Comparison of ENCODE assay signal across 28 mouse cellular contexts in the genomic region with DNA sequence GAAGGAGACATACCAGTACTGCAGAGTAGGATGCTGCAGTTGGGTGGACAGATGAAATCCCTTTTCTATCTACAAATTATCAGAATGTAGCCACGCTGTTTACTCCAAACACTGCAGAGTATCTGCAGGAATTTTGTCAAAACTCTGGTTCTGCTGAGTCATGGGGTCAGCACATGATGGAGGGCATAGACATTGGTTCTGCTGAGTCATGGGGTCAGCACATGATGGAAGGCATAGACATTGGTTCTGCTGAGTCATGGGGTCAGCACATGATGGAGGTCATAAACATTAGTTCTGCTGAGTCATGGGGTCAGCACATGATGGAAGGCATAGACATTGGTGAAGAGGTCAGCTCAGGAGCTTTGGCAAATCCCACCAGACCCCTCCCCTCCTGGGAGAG. TPM values are rescaled to one million over a fixed set of nuclear protein-coding genes. Genes with fewer than 3 reads are reported as not detected.
A peak's percentile ranks its signal among the peaks of the same experiment; 100 is the strongest.
DNase-seq lines count a peak whose midpoint lies in the region; ATAC-seq and TF ChIP-seq lines count a peak whose summit lies in the region.
"Had no signal": no experiment of that assay in that cellular context is flagged by ENCODE, and none has a peak within 500 bp of the region (broad histone marks: within the 10 kb centered on the region; RNA-seq: fewer than 3 reads in every experiment).

No protein-coding gene starts in this region.

- no peaks in the 10 kb centered on the region for H3K27me3 ChIP-seq in kidney, adult 2 months (replicated peaks; ENCODE audit: control insufficient read depth, insufficient read depth, low read length)
- H3K27me3 ChIP-seq in kidney, embryonic 16.5 days (ENCODE audit: insufficient read depth, low read length), result no peaks in the 10 kb centered on the region
- peaks cover 28% of the 10 kb centered on the region for H3K27me3 ChIP-seq in CH12.LX (replicated peaks)

- no peak overlapping the region for H3K27ac ChIP-seq in kidney, adult 2 months (ENCODE audit: insufficient read depth, low read depth, low read length)
- H3K27ac ChIP-seq in kidney, embryonic 16.5 days (ENCODE audit: low read length), result no peak overlapping the region
- no peak overlapping the region for H3K27ac ChIP-seq in CH12.LX (ENCODE audit: insufficient read depth, low read depth)
- H3K27ac ChIP-seq: embryonic facial prominence, embryonic 10.5 days; forebrain, embryonic 10.5 days; hindbrain, postnatal 0 days; midbrain, embryonic 10.5 days; neural tube, embryonic 13.5 days had no signal

- no peak overlapping the region for H3K4me3 ChIP-seq in kidney, adult 2 months (ENCODE audit: insufficient read depth, low read depth, low read length)
- no peak overlapping the region for H3K4me3 ChIP-seq in kidney, embryonic 16.5 days (ENCODE audit: low read length)
- H3K4me3 ChIP-seq in CH12.LX (replicated peaks in 1 of 3; ENCODE audit: low read depth in 2 of 3, low read length in 2 of 3, poor library complexity in 1 of 3), result no peak overlapping the region
- H3K4me3 ChIP-seq: embryonic facial prominence, embryonic 10.5 days; forebrain, embryonic 10.5 days; midbrain, embryonic 10.5 days; myocyte; neural tube, embryonic 13.5 days had no signal

- peak; percentile 1 for DNase-seq in kidney, adult 2 months
- peak; percentile 43 for DNase-seq in 416B (ENCODE audit: low read depth)
- DNase-seq in CH12.LX (ENCODE audit: extremely low read depth), result no peak
- peak; percentile 21 for DNase-seq in ZHBTc4 (ENCODE audit: low read depth, low spot score)
- no peak for DNase-seq in retina, embryonic 14.5 days (ENCODE audit: low spot score)
- DNase-seq in thymus, postnatal 0 days (ENCODE audit: low spot score), result no peak
- DNase-seq: adrenal gland, adult 2 months; cerebellum, adult 11-12 months; cerebellum, postnatal 10 days; gastrocnemius, postnatal 14 days; kidney, adult 18-20 months; kidney, postnatal 14 days; thymus, postnatal 25 days had no signal

- H3K9me3 ChIP-seq in kidney, embryonic 16.5 days (ENCODE audit: low read length), result peaks cover 26% of the 10 kb centered on the region
- H3K9me3 ChIP-seq in CH12.LX (replicated peaks; ENCODE audit: low read length), result peaks cover 35% of the 10 kb centered on the region

- TF ChIP-seq RAD21 in CH12.LX (IDR thresholded peaks at IDR 0.05; ENCODE audit: low read depth, low read length), result no peak

- WGBS in kidney, adult 2 months, result 81% methylated on average over 1 of the region's 1 CpGs
- 84% methylated on average over 1 of the region's 1 CpGs for WGBS in kidney, embryonic 16.5 days

- no peaks in the 10 kb centered on the region for H3K36me3 ChIP-seq in kidney, adult 2 months (ENCODE audit: control insufficient read depth, insufficient read depth, low read length)
- H3K36me3 ChIP-seq in kidney, embryonic 16.5 days (ENCODE audit: insufficient read depth, low read length), result no peaks in the 10 kb centered on the region
- H3K36me3 ChIP-seq in CH12.LX (replicated peaks in 1 of 2; ENCODE audit: control insufficient read depth in 1 of 2, insufficient read depth in 1 of 2, low read length in 1 of 2), result no peaks in the 10 kb centered on the region
- H3K36me3 ChIP-seq: embryonic facial prominence, embryonic 10.5 days; forebrain, embryonic 10.5 days; midbrain, embryonic 10.5 days; neural tube, embryonic 13.5 days had no signal

- TF ChIP-seq POLR2A in kidney, adult 2 months (IDR thresholded peaks at IDR 0.05; ENCODE audit: low read depth, low read length), result no peak
- TF ChIP-seq POLR2A in CH12.LX (IDR thresholded peaks at IDR 0.05; ENCODE audit: low read depth, low read length), result no peak

- no peak for ATAC-seq in kidney, embryonic 16.5 days (ENCODE audit: low FRiP score, low TSS enrichment)
- ATAC-seq: forebrain, embryonic 16.5 days; hindbrain, postnatal 0 days; lung, postnatal 0 days; midbrain, embryonic 16.5 days had no signal

- in situ Hi-C loops in CH12.LX (cut with MboI; ENCODE audit: low pct_ligation_motif_present, low pct_unique_long_range_greater_than_20kb, low sequenced_read_pairs), result loop anchor here (5.0 kb wide), 1 partner anchor 75 kb away; a partner anchor contains a TSS

- no peak for TF ChIP-seq CTCF in kidney, adult 2 months (conservative IDR thresholded peaks at IDR 0.05; ENCODE audit: insufficient read depth, insufficient read length, low read depth, low read length)
- no peak for TF ChIP-seq CTCF in CH12.LX (conservative IDR thresholded peaks at IDR 0.05 in 1 of 2, IDR thresholded peaks at IDR 0.05 in 1 of 2; ENCODE audit: low read depth in 2 of 2, low read length in 2 of 2)

- no peaks in the 10 kb centered on the region for H3K79me2 ChIP-seq in CH12.LX (replicated peaks; ENCODE audit: control insufficient read depth, extremely low read depth, insufficient read depth, poor library complexity, severe bottlenecking)

- dilution Hi-C loops in CH12.LX (cut with MboI; ENCODE audit: extremely low pct_ligation_motif_present, extremely low pct_unique_long_range_greater_than_20kb, low sequenced_read_pairs), result no loop called here

- no peak overlapping the region for H3K9ac ChIP-seq in kidney, embryonic 16.5 days (replicated peaks; ENCODE audit: low read length)
- no peak overlapping the region for H3K9ac ChIP-seq in CH12.LX (ENCODE audit: insufficient read depth, low read depth)
- H3K9ac ChIP-seq: neural tube, embryonic 13.5 days had no signal

- TF ChIP-seq EP300 in CH12.LX (IDR thresholded peaks at IDR 0.05; ENCODE audit: low read length), result no peak

- no peaks in the 10 kb centered on the region for H3K4me1 ChIP-seq in kidney, adult 2 months (ENCODE audit: control insufficient read depth, insufficient read depth, low read length)
- H3K4me1 ChIP-seq in kidney, embryonic 16.5 days (ENCODE audit: insufficient read depth, low read length), result no peaks in the 10 kb centered on the region
- no peaks in the 10 kb centered on the region for H3K4me1 ChIP-seq in CH12.LX (ENCODE audit: control insufficient read depth in 1 of 2, insufficient read depth in 2 of 2)
- H3K4me1 ChIP-seq: embryonic facial prominence, embryonic 10.5 days; forebrain, embryonic 10.5 days; midbrain, embryonic 10.5 days; neural tube, embryonic 13.5 days had no signal

- no peak overlapping the region for H3K4me2 ChIP-seq in kidney, embryonic 16.5 days (replicated peaks; ENCODE audit: low read depth, low read length)
- H3K4me2 ChIP-seq in CH12.LX (ENCODE audit: insufficient read depth, low read depth, poor library complexity, severe bottlenecking), result no peak overlapping the region
- H3K4me2 ChIP-seq: neural tube, embryonic 13.5 days had no signal

TF ChIP-seq in CH12.LX, 34 proteins besides CTCF, POLR2A, EP300 and RAD21:
- TF ChIP-seq UBTF (IDR thresholded peaks at IDR 0.05; ENCODE audit: low read depth, low read length), result no peak
- peak; percentile 59; the same call in 1 of the 2 replicates for TF ChIP-seq MAFK (IDR thresholded peaks at IDR 0.05; ENCODE audit: insufficient replicate concordance, low read length)

RNA-seq across cellular contexts. Expression of a gene that starts 7.5 kb away (rescaled TPM):
- polyA plus RNA-seq in kidney, adult 2 months (2012; rRNA removed), result not detected in 2 replicates
- polyA plus RNA-seq in kidney, embryonic 16.5 days (2015; fragmentation: Nextera tagmentation; extraction: Ambion mirVana), result not detected in 2 replicates
- total RNA-seq in CH12.LX (2012; rRNA removed), result not detected in 2 replicates
- total RNA-seq in CH12.LX (2014; rRNA removed), result not detected in 2 replicates
- polyA plus RNA-seq in CH12.LX (2012; ENCODE audit: insufficient read length, low read depth), result 0.54 TPM in 1 of 2 replicates, not detected in the other
- polyA plus RNA-seq in thymus, postnatal 0 days (2015; fragmentation: Nextera tagmentation; extraction: Ambion mirVana), result 0.73 and 1.1 TPM in 2 replicates
- total RNA-seq: adrenal gland, adult 2 months; hindbrain, postnatal 0 days had no signal
- polyA plus RNA-seq: adrenal gland, adult 2 months; cortical plate, adult 2 months; embryonic facial prominence, embryonic 10.5 days; forebrain, embryonic 10.5 days; forebrain, embryonic 16.5 days; heart, postnatal 0 days; hindbrain, embryonic 11.5 days; hindbrain, postnatal 0 days; limb, embryonic 14.5 days; midbrain, embryonic 10.5 days; midbrain, embryonic 16.5 days; myocyte; neural tube, embryonic 13.5 days; stomach, embryonic 14.5 days had no signal

RNA-seq across cellular contexts. Expression of a gene that starts 59.7 kb away (rescaled TPM):
- 300 and 304 TPM in 2 replicates for polyA plus RNA-seq in kidney, adult 2 months (2012; rRNA removed)
- 102 and 107 TPM in 2 replicates for polyA plus RNA-seq in kidney, embryonic 16.5 days (2015; fragmentation: Nextera tagmentation; extraction: Ambion mirVana)
- total RNA-seq in CH12.LX (2012; rRNA removed) (106 and 141 TPM in 2 replicates), CH12.LX (2014; rRNA removed) (96.5 and 113 TPM in 2 replicates)
- polyA plus RNA-seq in CH12.LX (2012; ENCODE audit: insufficient read length, low read depth), result 122 and 134 TPM in 2 replicates
- 50.2 and 51.5 TPM in 2 replicates for polyA plus RNA-seq in thymus, postnatal 0 days (2015; fragmentation: Nextera tagmentation; extraction: Ambion mirVana)

Comparison
In these comparisons a context has a peak if more than half of its experiments do, and no peak if none do; other contexts are left out.
1. DNase-seq: peak in kidney, adult 2 months (single experiment), 416B (single experiment) and ZHBTc4 (single experiment); none in CH12.LX (single experiment), retina, embryonic 14.5 days (single experiment) and thymus, postnatal 0 days (single experiment).